Mouse (Mus musculus) liver, adult 2 months (tissue): ENCODE measurements around the gene H2-M5. TPM values are rescaled to one million over a fixed set of nuclear protein-coding genes. Genes with fewer than 3 reads are reported as not detected.
"Not testable (repeated sequence)": the region's sequence is repeated elsewhere in the genome, so short reads cannot be mapped to it uniquely, and the experiment has no call there.

Experiments
- DNase-seq: peaks from one replicate; pipeline ENCODE4 v3.0.0-alpha.2; 2011; ENCODE audit warnings: low read depth, low spot score; ENCODE audit errors: extremely low read depth
- H3K27ac ChIP-seq: fragments of 200-500 bp; replicated peaks from 2 replicates; pipeline ENCODE4 v1.5.1; 2012; ENCODE audit warnings: low read depth, mild to moderate bottlenecking, control low read depth, inconsistent platforms, low read length; ENCODE audit not compliant: insufficient read depth
- H3K27me3 ChIP-seq: fragments of 200-500 bp; 2 replicates; pipeline ENCODE4 v1.6.1; 2012; ENCODE audit warnings: mild to moderate bottlenecking, moderate library complexity, low read length, inconsistent platforms; ENCODE audit not compliant: control insufficient read depth, insufficient read depth
- H3K36me3 ChIP-seq: fragments of 200-500 bp; 2 replicates; pipeline ENCODE4 v1.6.1; 2012; ENCODE audit warnings: low read length, inconsistent platforms; ENCODE audit not compliant: control insufficient read depth, insufficient read depth
- H3K4me1 ChIP-seq: fragments of 200-500 bp; 2 replicates; pipeline ENCODE4 v1.6.1; 2011; ENCODE audit warnings: low read length; ENCODE audit not compliant: control insufficient read depth, insufficient read depth
- H3K4me3 ChIP-seq: fragments of 200-500 bp; 2 replicates; pipeline ENCODE4 v1.5.1; 2011; ENCODE audit warnings: low read depth, mild to moderate bottlenecking, control low read depth, low read length, moderate library complexity; ENCODE audit not compliant: insufficient read depth
- H3K79me2 ChIP-seq: fragments of 200-500 bp; 2 replicates; pipeline ENCODE4 v1.6.1; 2012; ENCODE audit warnings: inconsistent platforms, mild to moderate bottlenecking, low read length, moderate library complexity; ENCODE audit not compliant: control insufficient read depth, insufficient read depth
- H3K9ac ChIP-seq: fragments of 200-500 bp; 2 replicates; pipeline ENCODE4 v1.6.1; 2012; ENCODE audit warnings: low read depth, mild to moderate bottlenecking, control low read depth, inconsistent platforms, low read length
- CTCF ChIP-seq: fragments of 200-500 bp; IDR thresholded peaks from 2 replicates; pipeline ENCODE4 v1.5.1; 2011; ENCODE audit warnings: low read depth, low read length, control low read depth
- POLR2A ChIP-seq: fragments of 200-500 bp; IDR thresholded peaks from 2 replicates; pipeline ENCODE4 v1.6.1; 2011; ENCODE audit warnings: low read length, control low read depth; ENCODE audit not compliant: insufficient read depth; ENCODE audit errors: extremely low read depth
- WGBS: fragments of 180-500 bp; shearing (Covaris S2); methylation state at CpG from one replicate; pipeline ENCODE4 v1.1.7; 2018; 5-methylcytosine and 5-hydroxymethylcytosine counted together
- polyA plus RNA-seq: library from polyadenylated mRNA; depleted of rRNA; stranded (reverse); fragments of >200 nt; gene quantifications from 2 replicates; pipeline ENCODE4 v1.2.3, GENCODE M21; 2012
- total RNA-seq: library from RNA; depleted of rRNA; stranded (reverse); fragments of >200 nt; gene quantifications from 2 replicates; pipeline ENCODE4 v1.2.3, GENCODE M21; 2014

H2-M5 gene
- total and polyA plus RNA-seq, 2 experiments, result not detected

- 27% methylated on average over 7 of the region's 7 CpGs for WGBS
- H3K27ac ChIP-seq, result no peak overlapping the region
- peak; percentile 57 for DNase-seq
- no peak overlapping the region for H3K4me3 ChIP-seq
- no peaks in the 10 kb centered on the region for H3K27me3 ChIP-seq
- H3K36me3 ChIP-seq, result no peaks in the 10 kb centered on the region
- no peak overlapping the region for H3K9ac ChIP-seq
- no peaks in the 10 kb centered on the region for H3K79me2 ChIP-seq
- peak; percentile 76 for TF ChIP-seq CTCF
- no peak for TF ChIP-seq POLR2A
- H3K4me1 ChIP-seq, result peaks cover 3% of the 10 kb centered on the region
These were observed 7.8 kb upstream of the H2-M5 start for GRCm38 (mm10) chr17:36997033-36997735.

GRCm38 (mm10) chr17:36995448-36995847 lies 6.1 kb upstream of the H2-M5 start:
- DNase-seq, result peak; percentile 24
- TF ChIP-seq POLR2A, result no peak
- Histone ChIP-seq H3K79me2 (no peaks in the 10 kb centered on the region), H3K27me3 (no peaks in the 10 kb centered on the region), H3K4me3 (no peak overlapping the region), H3K36me3 (no peaks in the 10 kb centered on the region), H3K27ac (no peak overlapping the region), H3K4me1 (peaks cover 3% of the 10 kb centered on the region), H3K9ac (no peak overlapping the region)
- 50% methylated on average over 3 of the region's 3 CpGs for WGBS

- H3K4me1 ChIP-seq, result peaks cover 3% of the 10 kb centered on the region
- H3K4me3 ChIP-seq, result no peak overlapping the region
- H3K9ac ChIP-seq, result no peak overlapping the region
- H3K27me3 ChIP-seq, result no peaks in the 10 kb centered on the region
- TF ChIP-seq CTCF (no peak), POLR2A (no peak)
- 95% methylated on average over 2 of the region's 2 CpGs for WGBS
- H3K79me2 ChIP-seq, result no peaks in the 10 kb centered on the region
- H3K36me3 ChIP-seq, result no peaks in the 10 kb centered on the region
- no peak for DNase-seq
- no peak overlapping the region for H3K27ac ChIP-seq
These were observed 5.2 kb upstream of the H2-M5 start for GRCm38 (mm10) chr17:36994528-36994927.

- Histone ChIP-seq H3K4me1 (peaks cover 3% of the 10 kb centered on the region), H3K27me3 (peaks cover 1% of the 10 kb centered on the region; the same call in 1 of the 2 replicates), H3K36me3 (no peaks in the 10 kb centered on the region), H3K27ac (no peak overlapping the region), H3K4me3 (no peak overlapping the region), H3K79me2 (no peaks in the 10 kb centered on the region), H3K9ac (no peak overlapping the region)
- WGBS, result 93% methylated on average over 4 of the region's 4 CpGs
- no peak for TF ChIP-seq POLR2A
- no peak for TF ChIP-seq CTCF
- no peak for DNase-seq
These were observed 4.5 kb upstream of the H2-M5 start for GRCm38 (mm10) chr17:36993770-36994325.

DNA sequence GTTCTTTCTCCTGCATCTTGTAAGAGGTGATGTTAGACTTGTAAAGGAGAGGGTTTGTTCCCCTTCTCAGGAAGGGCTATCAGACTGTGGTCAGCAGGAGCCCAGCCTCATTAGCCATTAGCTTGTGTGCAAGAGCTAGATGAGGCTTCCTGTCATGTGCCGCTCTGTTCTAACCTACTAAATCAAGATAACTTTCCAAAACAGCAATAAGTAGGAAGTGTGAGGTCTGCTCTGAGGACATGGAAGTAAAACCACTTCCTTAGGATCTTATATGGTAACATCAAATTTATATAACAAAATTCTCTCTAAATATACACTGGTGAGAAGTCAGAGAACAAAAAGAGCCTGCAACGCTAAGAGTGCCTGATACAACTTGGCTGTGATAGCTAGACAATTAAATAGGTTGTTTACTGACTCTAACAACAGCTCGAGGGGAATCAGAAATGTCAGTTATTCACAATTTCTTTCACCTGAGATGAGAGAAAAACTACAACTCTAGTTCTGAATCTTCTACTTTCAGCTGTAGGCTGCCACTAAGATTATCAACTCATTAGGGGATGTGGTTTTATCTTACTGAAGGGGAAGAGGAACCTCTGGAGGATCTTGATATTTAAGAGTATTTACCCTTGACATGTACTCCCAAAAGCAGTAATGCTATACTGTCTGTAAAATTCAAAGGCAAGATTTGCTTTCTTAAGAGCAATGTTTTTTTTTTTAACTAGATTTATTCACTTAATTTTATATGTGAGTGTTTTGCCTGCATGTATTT lies 3.2 kb upstream of the H2-M5 start:
- Histone ChIP-seq H3K27me3 (peaks cover 7% of the 10 kb centered on the region; the same call in 1 of the 2 replicates), H3K4me1 (peaks cover 3% of the 10 kb centered on the region), H3K9ac (no peak overlapping the region), H3K4me3 (no peak overlapping the region), H3K79me2 (no peaks in the 10 kb centered on the region), H3K36me3 (no peaks in the 10 kb centered on the region), H3K27ac (no peak overlapping the region)
- 58% methylated on average over 3 of the region's 3 CpGs for WGBS
- DNase-seq, result no peak
- TF ChIP-seq POLR2A, result no peak
- no peak for TF ChIP-seq CTCF

DNA sequence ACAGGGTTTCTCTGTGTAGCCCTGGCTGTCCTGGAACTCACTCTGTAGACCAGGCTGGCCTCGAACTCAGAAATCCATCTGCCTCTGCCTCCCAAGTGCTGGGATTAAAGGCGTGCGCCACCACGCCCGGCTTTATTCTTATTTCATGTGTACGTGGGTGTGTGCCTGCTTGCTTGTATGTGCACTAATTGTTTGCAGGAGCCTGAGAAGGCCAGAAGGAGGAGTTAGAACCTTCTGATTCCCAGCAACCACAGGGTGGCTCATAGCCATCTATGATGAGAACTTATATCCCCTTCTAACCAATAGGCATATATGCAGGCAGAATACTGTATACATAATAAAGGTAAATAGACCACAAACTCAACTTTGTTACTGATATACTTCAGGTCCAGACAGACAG lies 1.3 kb upstream of the H2-M5 start:
- not testable (repeated sequence) for H3K79me2 ChIP-seq, H3K36me3 ChIP-seq, DNase-seq, H3K27ac ChIP-seq, H3K9ac ChIP-seq, H3K27me3 ChIP-seq, H3K4me3 ChIP-seq, H3K4me1 ChIP-seq
- 95% methylated on average over 6 of the region's 6 CpGs for WGBS
